Mouse (Mus musculus) erythroid progenitor cell, adult 5-6 weeks (primary cell): ENCODE measurements around the gene Agap1. TPM values are rescaled to one million over a fixed set of nuclear protein-coding genes. Genes with fewer than 3 reads are reported as not detected.
"Not testable (repeated sequence)": the region's sequence is repeated elsewhere in the genome, so short reads cannot be mapped to it uniquely, and the experiment has no call there.

Experiments
- ATAC-seq: replicated peaks from 2 replicates; pipeline ENCODE4 v1.8.0; 2016; ENCODE audit warnings: moderate number of reproducible peaks, mild to moderate bottlenecking, moderate TSS enrichment, inconsistent platforms; ENCODE audit not compliant: poor library complexity, low FRiP score, severe bottlenecking
- total RNA-seq, 2 experiments: library from RNA; stranded (forward) in 1 of 2; stranded (reverse) in 1 of 2; fragments of 150-400 nt in 1 of 2; fragments of 186-747, 209-891 nt in 1 of 2; gene quantifications; 2 replicates each; pipeline versions ENCODE4 v1.2.3 to v1.2.4; 2015 to 2017; ENCODE audit warnings: low replicate concordance in 2 of 2

The Agap1 gene
- total RNA-seq, 2 experiments from 2014 or later: 8.3 to 8.4 TPM

DNA sequence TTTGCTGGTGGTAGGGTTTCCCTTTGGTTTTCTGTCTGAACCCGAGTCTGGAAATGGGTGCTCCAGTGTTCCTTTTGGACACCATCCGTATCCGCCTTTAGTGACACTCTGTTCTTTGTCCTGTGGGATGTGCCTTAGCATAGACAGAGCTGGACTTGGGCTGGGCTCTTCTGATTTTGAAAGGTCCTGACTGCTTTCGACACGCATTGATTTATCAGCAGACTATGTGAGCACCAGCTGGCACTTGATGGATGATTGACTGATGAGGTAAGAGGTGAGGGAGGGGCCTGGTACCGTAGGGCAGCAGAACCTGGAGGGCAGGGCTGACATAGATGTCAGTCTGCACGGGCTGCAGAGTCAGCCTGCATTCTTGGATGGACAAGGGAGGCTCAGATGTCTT lies 41.6 kb downstream of the Agap1 start:
- no peak for ATAC-seq

DNA sequence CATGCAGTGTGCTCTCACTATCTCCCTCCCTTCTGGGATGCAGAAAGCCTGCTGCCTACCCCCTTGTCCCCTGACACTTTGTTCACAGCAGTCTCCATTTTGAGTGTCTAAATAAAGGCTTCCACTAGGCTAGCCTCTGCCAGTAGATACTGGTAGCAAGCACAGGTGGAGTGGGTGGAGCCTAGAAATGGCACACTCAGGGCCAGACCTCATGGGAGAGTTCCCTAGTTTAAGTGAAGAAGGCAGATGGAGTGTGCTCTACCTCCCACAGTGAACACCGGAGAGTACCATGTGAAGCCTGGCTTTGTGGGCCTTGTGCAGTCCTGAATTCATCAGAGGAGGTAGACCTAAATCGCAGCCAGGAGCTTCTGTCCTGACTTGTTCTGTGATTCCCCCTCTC lies 46.3 kb downstream of the Agap1 start:
- no peak for ATAC-seq

DNA sequence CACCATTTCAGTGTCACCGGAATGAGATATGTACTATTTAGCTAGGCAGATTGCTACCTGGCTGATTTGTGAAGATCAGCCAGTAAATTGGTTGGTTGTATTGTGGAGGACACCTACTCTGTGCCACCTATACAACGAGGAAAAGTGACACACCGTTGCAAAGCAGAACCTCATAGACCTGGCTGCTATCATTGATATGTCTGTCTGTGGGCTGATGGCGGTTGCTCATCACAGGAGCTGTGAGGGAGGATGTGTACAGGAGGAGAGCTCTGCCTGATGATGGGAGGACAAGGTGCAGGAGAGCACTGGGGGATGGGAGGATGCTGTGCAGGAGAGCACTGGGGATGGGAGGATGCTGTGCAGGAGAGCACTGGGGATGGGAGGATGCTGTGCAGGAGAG lies 46.7 kb downstream of the Agap1 start:
- no peak for ATAC-seq

DNA sequence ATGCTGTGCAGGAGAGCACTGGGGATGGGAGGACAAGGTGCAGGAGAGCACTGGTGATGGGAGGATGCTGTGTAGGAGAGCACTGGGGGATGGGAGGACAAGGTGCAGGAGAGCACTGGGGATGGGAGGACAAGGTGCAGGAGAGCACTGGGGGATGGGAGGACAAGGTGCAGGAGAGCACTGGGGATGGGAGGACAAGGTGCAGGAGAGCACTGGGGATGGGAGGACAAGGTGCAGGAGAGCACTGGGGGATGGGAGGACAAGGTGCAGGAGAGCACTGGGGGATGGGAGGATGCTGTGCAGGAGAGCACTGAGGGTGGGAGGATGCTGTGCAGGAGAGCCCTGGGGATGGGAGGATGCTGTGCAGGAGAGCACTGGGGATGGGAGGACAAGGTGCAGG lies 47.3 kb downstream of the Agap1 start:
- ATAC-seq: not testable (repeated sequence)

DNA sequence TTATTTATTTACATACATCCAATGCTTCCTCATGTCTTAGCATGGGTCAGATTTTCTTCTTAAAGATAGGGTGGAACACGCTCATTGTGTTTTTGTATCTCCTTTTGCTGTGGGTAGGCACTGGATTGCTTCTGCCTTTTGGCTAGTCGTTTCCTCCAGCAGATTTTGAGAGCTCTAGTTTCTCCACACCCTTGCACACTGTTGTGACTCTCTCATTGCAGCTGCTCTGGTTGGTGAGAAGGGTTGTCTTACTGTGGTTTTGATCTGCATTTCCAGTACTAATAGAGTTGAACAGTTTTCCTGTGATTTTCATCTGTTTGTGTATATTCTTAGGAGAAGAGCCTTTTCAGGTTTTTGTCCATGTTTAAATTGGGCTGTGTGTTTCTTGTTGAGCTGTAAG lies 54.6 kb downstream of the Agap1 start:
- no peak for ATAC-seq

DNA sequence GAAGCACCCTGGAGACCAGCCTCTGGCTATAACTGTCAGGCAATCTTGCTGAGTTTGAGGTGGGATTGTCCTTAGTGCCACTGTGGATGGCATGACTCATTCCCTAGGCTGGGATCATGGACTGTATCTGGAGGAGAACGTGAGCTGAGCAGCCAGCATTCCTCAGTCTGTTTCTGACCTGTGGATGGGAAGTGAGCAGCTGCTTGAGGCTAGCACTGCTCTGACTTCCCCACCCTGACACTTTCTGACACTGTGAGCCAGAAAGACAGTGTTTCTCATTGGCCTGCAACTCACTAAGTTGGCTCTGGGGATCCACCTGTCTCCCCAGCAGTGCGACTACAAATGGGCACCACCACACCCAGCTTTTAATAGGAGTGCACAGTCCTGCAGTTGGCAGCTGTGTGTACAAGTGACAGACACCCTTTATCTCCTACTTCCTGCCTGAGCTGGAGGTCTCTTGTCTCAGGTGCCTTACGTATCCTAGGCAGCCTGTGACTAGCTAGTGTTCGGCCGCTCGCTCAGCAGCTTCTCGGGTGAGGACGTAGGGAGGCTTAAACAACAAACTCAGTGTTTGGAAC lies 55.2 kb downstream of the Agap1 start:
- no peak; the same call in 1 of the 2 replicates for ATAC-seq

DNA sequence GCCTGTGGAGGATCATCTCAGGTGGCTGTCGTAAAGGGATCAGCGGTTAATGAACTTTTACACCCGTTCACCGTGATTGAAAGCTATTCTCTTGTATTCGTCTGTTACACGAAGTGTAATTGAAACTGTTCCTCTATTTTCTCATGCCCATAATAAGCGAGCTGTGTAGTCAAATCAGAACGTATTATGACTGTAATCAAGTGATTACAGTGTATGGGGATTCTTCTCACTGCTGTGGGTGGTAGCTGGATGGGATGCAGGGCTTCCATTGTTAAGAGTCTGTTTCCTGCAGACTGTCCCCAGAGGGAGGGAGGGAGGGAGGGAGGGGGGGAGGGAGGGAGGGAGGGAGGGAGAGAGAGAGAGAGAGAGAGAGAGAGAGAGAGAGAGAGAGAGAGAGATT lies 56.1 kb downstream of the Agap1 start:
- ATAC-seq: no peak

DNA sequence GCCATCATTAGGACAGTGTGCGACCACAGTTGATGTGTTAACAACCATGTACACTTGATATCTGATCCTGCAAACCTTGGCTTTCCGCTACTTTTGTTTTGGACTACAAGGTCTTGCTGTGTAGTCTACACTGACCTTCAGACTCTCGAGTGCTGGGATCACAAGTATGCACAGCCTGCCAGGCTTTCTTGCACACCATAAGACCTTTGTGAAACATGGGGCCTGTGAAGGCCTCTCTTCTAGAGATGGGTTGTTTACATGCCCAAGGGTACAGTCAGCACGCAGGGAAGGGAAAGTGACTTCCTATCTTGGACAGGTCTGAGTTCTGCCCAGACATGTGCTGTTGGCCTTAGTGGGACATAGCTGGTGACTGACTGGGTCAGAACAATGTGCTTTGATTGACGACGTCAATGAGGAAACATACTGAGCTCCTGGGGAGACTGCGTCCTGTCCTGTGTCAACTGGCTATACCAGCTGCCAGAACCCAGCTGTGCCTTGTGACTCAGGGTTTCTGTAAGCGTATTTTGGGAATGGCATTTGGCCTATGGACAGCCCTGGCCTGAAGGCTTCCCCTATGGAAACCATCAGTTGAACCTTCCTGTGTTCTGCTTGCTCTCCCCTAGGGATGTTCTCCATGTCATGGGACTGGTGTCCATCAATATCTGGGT lies 59.1 kb downstream of the Agap1 start:
- no peak for ATAC-seq

DNA sequence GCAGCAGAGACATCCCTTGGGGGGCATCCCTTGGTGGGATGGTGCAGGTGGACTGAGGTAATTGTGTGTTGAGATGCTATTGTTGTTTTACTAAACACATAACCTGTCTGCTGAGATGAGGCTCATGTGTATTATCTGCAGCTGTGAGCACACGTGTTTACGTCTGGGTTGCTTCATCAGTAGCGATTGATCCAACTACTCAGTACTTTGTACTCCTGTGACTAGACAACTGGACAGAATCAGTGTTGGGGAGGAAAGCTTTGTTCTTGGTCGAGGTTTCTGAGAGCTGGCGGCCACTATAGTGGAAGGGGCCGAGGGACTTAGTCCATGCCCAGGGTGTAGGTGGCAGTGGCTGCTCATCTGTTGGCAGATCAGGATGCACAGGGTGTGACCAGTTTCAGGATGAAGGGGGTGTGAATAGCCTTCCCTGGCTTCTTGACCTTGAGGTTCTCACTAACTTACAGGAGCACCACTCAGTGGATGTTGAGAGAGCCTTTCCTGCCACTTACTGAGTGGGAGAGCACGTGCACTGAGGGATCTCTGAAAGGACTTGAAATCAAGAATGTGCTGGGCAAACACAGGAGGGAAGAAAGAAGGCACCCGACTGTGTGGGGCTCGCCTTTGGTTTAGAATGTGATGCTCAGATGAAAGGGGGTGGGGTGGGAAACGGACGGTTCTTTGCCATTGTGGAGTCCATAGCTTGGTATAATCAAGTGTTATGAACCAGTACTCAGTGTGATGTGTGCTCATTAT lies 61.4 kb downstream of the Agap1 start:
- no peak for ATAC-seq

DNA sequence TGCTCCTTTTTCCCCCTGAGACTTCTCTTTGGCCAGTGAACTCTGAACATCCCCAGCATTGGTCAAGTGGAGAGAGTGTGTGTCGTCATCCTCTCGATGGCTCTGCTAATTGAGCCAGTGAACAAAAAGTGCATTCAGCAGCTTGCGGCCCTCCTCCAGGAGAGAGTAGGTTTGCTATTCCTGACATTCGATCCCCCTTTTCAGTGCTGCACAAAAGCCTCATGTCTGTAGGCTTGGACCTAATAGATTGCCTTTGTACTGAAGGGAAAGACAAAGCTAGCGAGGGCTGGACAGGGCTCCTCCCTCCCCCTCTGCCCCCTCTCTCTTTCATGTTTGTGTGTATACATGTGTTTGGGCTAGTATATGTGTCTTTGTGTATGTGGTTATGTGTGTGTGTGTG lies 63.2 kb downstream of the Agap1 start:
- ATAC-seq: no peak

DNA sequence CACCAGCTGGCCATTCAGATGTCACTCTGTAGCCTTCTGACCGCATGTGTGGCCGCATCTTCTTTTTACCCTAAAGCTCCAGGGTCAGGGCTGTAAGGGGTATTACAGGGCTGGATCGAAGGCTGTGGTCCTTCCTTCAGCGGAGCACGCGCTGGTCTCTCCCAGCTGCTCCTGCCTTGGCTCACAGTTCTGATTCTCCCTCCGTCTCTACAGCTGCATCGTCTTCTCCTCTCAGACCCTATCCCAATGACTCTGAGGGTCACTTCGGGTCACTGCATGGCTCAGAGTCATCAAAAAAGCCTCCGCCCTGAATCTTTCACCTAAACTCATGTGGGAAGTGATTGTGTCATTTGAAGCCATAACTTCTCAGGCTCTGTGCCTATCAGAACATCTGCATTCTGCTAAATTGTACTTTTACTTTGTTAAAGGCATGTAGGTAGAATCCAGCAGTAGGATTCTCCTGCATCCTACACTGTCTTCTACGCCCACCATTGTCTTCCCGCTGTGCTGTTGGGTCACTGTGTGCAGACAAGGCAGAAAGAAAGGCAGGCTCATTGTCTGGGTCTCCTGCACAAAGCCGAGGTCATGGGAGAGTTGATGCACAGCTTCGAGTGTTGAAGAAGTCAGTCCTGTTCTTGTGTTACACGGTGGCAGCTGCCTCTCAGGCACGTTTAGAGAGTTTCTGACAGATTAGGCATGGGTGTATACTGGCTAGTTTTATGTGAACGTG lies 65.5 kb downstream of the Agap1 start:
- no peak for ATAC-seq

DNA sequence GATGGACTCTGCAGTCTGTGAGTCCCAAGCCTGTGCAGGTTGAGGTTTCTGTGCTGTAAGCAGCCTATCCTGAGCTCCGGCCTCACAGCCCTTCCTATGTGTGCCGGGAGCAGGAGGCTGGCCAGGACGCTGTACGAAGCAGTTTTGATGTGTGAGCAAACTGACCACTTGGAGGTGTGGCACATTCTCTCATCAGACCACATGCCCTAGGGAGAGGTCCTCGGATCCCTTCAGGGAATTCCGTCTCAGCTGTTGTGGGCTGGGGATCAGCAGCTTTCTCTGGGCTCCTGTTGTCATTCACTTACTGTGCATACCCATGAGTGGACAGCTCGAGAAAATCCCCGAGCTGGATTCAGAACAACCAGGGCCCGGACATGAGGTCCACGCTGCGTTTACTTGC lies 66.8 kb downstream of the Agap1 start:
- ATAC-seq: no peak

DNA sequence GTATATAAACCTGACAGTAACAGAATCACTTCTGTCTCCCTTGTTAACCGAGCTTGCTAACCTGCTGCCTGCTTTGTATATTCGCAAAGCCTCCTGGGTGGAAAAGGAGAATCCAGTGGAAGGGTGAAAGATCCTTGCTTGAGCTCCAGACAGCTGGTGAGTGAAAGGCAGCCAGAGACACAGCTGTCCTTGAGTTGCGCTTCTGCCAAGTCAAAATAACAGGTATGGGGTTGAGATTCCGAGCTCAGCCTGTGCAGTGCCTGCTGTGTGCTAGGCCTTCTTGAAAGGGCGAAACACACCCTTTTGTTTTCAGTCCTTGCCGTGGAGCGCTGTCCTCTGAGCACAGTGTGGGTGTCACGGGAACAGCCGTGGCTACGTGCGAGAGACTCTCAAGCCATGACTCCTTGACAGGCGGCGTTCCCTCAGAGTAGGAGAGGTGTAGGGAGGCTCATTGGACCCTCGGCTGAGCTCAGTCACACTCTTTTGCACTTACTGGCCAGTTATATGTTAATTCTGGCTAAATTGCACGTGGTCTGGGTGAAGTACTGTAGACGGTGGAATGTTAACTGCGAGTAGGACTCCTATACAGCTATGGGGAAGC lies 67.4 kb downstream of the Agap1 start:
- no peak for ATAC-seq

DNA sequence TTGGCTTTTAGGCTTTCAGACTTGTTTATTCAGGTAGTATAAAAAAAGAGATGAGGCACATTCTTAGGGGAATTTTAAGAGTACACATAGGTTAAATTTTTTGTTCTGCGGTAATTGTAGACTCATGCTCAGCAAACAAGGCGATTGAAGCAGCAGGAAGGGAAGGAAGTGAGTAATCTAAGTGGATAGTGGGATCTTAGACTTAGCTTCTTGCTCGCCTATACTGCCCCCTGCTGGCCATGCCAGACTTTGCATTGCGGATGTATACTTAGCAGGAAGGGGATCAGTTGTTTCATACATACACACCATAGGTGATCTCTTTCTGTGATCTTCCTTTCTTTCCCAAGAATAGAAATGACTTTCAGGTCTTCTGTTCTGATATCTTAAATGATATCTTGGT lies 69.8 kb downstream of the Agap1 start:
- ATAC-seq: no peak

DNA sequence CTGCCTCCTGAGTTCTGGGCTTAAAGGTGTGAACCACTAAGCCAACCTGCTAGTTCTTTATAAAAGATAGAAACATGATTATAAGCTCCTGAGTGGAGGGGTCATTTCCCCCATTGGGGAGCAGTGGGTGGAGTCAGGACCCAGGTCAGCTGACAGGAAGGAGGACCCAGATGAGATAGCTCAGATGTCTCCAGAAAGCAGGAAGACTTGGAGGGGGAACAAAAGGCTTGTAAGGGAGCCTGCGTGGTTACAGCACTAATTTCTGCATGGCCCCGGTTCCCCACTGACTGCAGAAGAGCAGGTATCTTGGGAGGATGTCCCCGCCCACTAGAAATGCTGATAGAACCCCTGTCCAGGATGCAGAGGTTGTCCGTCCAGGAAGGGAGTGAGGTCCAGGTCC lies 70.4 kb downstream of the Agap1 start:
- ATAC-seq: no peak

DNA sequence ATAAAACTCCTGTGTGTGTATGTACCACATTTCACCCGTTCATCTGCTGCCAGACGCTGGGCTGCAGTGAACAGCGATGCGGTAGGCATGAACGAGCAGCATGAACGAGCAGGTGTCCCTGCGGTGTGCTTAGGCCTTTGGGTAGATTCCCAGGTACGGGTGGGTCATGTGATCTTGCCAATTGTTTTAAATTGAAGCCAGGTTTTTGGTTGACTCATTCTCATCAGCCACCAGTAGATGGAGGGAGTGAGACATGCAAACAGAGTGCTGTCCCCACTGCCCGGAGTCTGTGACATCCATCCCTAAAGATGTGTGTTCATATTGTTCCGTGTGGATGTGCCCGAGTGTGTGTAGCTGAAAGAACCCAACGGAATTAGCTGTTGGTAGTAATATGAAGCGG lies 71.2 kb downstream of the Agap1 start:
- ATAC-seq: no peak

DNA sequence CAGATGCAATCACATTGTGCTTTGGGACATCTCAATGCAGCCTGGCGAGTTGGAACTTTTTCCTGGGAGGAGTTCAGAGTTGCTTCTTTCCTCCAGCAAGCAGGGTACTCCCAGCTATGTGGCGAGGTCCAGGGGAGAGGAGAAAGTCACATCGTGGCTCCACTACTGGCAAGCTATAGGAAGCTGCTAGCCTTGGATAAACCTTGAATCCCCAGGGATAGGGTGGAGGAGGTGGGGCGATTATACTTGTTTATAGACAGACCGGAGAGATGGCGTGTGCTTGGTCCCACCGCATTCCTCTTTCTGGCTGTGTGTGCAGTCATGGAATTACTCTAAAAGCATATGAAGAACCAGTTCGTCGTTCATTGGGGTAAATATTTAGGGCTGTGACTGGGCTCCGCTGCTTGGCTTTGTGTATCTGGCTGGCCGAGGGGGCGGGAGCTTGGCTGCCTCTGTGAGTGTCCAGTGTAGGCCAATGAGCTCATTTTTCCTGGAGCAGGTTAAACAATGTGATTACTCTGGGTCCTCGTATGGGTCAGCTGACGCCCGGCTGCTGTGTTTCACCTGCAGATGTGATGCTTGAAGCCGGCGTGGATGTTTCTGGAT lies 74.2 kb downstream of the Agap1 start:
- ATAC-seq: no peak

DNA sequence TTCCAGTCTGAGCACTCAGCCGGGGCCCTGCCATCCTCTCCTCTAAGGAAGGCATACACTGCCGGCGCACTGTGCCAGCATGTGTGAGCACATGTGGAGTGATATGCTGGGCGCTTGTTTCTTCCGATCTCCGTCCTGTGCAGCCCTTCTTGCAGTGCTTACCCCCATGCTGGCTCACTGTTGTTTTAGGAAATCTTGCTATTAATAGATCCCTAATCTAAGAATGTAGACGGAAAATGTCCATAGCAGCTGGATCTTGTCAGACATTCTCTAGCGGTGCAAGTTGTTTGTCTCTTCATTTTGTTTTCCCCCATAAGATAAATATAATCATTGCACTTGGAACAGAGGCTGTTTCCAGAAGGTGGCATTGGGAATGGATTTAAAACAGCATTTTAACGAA lies 79.1 kb downstream of the Agap1 start:
- no peak for ATAC-seq

DNA sequence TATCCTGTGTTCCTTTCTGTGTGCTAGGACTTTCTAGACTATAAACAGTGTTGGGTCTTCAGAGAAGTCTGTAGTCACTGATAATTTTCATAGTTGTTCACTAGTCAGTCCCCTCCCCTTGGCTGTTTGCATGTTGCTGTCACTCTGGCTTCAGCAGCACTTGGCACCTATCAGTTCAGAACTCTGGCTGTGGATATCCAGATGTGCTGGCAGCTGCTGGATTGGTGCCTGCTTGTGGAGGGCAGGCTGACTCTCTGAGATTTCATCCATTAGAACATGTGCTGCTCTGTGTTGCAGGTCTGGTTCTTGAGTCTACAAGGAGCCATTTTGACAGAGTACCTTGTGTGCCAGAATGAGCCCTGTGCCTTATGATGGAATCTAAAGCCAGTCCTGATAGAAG lies 80.6 kb downstream of the Agap1 start:
- ATAC-seq: no peak
